Mouse (Mus musculus): ENCODE results near the gene Pik3c2a. TPM values are rescaled to one million over a fixed set of nuclear protein-coding genes. Genes with fewer than 3 reads are reported as not detected.

The Pik3c2a gene
- polyA plus RNA-seq, 1 experiment from 2014 or later = 39.7 TPM

GRCm38 (mm10) chr7:116294961-116295360 is 148.3 kb downstream of the Pik3c2a start:
- no peak overlapping the region for H3K4me3 ChIP-seq (ENCODE audit: low read length)
- WGBS = 47% methylated on average over 3 of the region's 3 CpGs
- peaks cover 13% of the 10 kb centered on the region for H3K4me1 ChIP-seq (ENCODE audit: control insufficient read depth, insufficient read depth, low read length)
- H3K36me3 ChIP-seq (ENCODE audit: control insufficient read depth, insufficient read depth, low read length) = no peaks in the 10 kb centered on the region
- no peaks in the 10 kb centered on the region for H3K9me3 ChIP-seq (ENCODE audit: control insufficient read depth, low read length)
- H3K4me2 ChIP-seq (replicated peaks; ENCODE audit: low read depth, low read length) = no peak overlapping the region
- no peak for ATAC-seq (ENCODE audit: low FRiP score, low TSS enrichment)
- H3K27ac ChIP-seq (ENCODE audit: low read depth, low read length) = no peak overlapping the region
- H3K9ac ChIP-seq (ENCODE audit: low read depth, low read length) = no peak overlapping the region
- no peaks in the 10 kb centered on the region for H3K27me3 ChIP-seq (ENCODE audit: control insufficient read depth, insufficient read depth, low read length)

DNA sequence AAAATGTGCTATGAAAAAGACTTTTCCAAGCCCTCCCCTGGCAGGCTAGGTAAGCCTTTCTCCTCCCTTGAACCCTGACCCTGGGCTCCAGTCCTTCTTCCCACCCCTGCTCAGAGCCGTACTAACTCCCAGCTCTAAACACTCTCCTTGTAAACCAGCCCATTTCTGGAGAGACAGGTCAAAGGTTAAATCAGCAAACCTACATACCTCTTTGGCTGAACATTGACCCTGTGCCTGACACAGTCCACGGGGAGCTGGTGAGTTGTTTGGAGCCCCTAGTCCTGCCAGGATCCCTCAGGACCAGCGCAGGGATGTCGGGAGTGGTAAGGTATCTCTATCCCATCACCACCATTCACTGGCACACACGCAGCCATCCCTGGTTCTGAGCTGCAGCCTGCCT is 150.9 kb downstream of the Pik3c2a start:
- Histone ChIP-seq H3K4me2 (replicated peaks; ENCODE audit: low read depth, low read length) (no peak overlapping the region), H3K27me3 (ENCODE audit: control insufficient read depth, insufficient read depth, low read length) (no peaks in the 10 kb centered on the region), H3K9ac (ENCODE audit: low read depth, low read length) (no peak overlapping the region), H3K4me1 (ENCODE audit: control insufficient read depth, insufficient read depth, low read length) (peaks cover 20% of the 10 kb centered on the region), H3K36me3 (ENCODE audit: control insufficient read depth, insufficient read depth, low read length) (no peaks in the 10 kb centered on the region), H3K27ac (ENCODE audit: low read depth, low read length) (no peak overlapping the region), H3K4me3 (ENCODE audit: low read length) (no peak overlapping the region), H3K9me3 (ENCODE audit: control insufficient read depth, low read length) (no peaks in the 10 kb centered on the region)
- 30% methylated on average over 5 of the region's 5 CpGs for WGBS
- peak; percentile 28; the same call in 1 of the 2 replicates for ATAC-seq (ENCODE audit: low FRiP score, low TSS enrichment)

- H3K36me3 ChIP-seq (ENCODE audit: control insufficient read depth, insufficient read depth, low read length) = no peaks in the 10 kb centered on the region
- 59% methylated on average over 1 of the region's 1 CpGs for WGBS
- no peak overlapping the region for H3K27ac ChIP-seq (ENCODE audit: low read depth, low read length)
- no peak for ATAC-seq (ENCODE audit: low FRiP score, low TSS enrichment)
- no peak overlapping the region for H3K4me2 ChIP-seq (replicated peaks; ENCODE audit: low read depth, low read length)
- H3K9ac ChIP-seq (ENCODE audit: low read depth, low read length) = no peak overlapping the region
- peaks cover 33% of the 10 kb centered on the region for H3K4me1 ChIP-seq (ENCODE audit: control insufficient read depth, insufficient read depth, low read length)
- no peaks in the 10 kb centered on the region for H3K9me3 ChIP-seq (ENCODE audit: control insufficient read depth, low read length)
- H3K4me3 ChIP-seq (ENCODE audit: low read length) = no peak overlapping the region
- no peaks in the 10 kb centered on the region for H3K27me3 ChIP-seq (ENCODE audit: control insufficient read depth, insufficient read depth, low read length)
These were observed 152.7 kb downstream of the Pik3c2a start for GRCm38 (mm10) chr7:116290559-116290958.

DNA sequence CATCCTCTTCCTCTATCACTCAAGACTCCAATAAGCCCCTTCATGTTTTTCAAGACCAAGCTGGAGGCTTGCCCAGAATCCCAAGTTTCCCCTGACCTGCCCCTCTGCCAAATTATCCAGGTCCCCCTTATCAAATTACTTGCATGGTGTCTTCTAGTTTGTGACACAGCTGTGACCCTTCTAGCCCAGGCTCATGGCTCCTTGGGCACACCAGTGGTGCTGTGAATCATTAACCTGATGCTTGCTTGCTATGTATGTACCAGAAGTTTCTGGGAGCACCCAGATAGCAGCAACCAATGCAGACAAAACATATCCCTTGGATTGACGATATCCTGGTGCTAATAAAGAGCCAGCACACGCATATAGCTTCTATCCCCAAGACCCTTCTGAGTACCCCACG is 154.3 kb downstream of the Pik3c2a start:
- Histone ChIP-seq H3K9ac (ENCODE audit: low read depth, low read length) (no peak overlapping the region), H3K27me3 (ENCODE audit: control insufficient read depth, insufficient read depth, low read length) (no peaks in the 10 kb centered on the region), H3K4me1 (ENCODE audit: control insufficient read depth, insufficient read depth, low read length) (peaks cover 28% of the 10 kb centered on the region), H3K4me2 (replicated peaks; ENCODE audit: low read depth, low read length) (no peak overlapping the region), H3K4me3 (ENCODE audit: low read length) (no peak overlapping the region), H3K9me3 (ENCODE audit: control insufficient read depth, low read length) (no peaks in the 10 kb centered on the region), H3K27ac (ENCODE audit: low read depth, low read length) (0 out of 2 replicates have a peak overlapping the region, but pooled peaks have one; percentile 9), H3K36me3 (ENCODE audit: control insufficient read depth, insufficient read depth, low read length) (no peaks in the 10 kb centered on the region)
- WGBS = 80% methylated on average over 3 of the region's 3 CpGs
- no peak for ATAC-seq (ENCODE audit: low FRiP score, low TSS enrichment)

DNA sequence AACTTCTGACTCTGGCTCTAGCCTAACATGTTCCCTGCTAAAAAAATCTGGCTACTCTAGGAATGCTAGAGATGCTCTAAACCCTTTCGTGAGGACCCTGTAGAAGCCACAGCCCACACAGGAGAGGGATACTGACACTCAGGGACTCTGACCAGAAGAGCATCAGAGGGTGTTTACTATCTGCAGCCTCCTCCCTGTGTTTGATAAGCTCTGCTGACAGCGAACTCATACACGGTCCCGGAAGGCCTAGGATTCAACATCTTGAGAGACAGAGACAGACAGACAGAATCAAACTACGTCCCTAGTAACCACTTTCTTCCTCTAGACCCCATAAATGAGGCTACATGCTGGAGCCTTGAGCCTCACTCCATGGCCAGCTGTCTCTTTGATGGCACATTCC is 155.3 kb downstream of the Pik3c2a start:
- no peaks in the 10 kb centered on the region for H3K9me3 ChIP-seq (ENCODE audit: control insufficient read depth, low read length)
- WGBS = 85% methylated on average over 5 of the region's 5 CpGs
- H3K4me1 ChIP-seq (ENCODE audit: control insufficient read depth, insufficient read depth, low read length) = peaks cover 29% of the 10 kb centered on the region
- no peak for ATAC-seq (ENCODE audit: low FRiP score, low TSS enrichment)
- no peak overlapping the region for H3K9ac ChIP-seq (ENCODE audit: low read depth, low read length)
- no peaks in the 10 kb centered on the region for H3K36me3 ChIP-seq (ENCODE audit: control insufficient read depth, insufficient read depth, low read length)
- H3K4me2 ChIP-seq (replicated peaks; ENCODE audit: low read depth, low read length) = no peak overlapping the region
- peak overlapping the region; percentile 21; the same call in 1 of the 2 replicates for H3K27ac ChIP-seq (ENCODE audit: low read depth, low read length)
- H3K4me3 ChIP-seq (ENCODE audit: low read length) = no peak overlapping the region
- no peaks in the 10 kb centered on the region for H3K27me3 ChIP-seq (ENCODE audit: control insufficient read depth, insufficient read depth, low read length)

Other genes starting within 250 kb of the Pik3c2a start
- 7.2 and 8.0 TPM in 2 replicates for gene Plekha7, start 135.1 kb downstream of the Pik3c2a start, polyA plus RNA-seq (2014; fragmentation: Nextera tagmentation; extraction: Ambion mirVana)
- 954 and 1,227 TPM in 2 replicates for gene Rps13, start 109.3 kb downstream of the Pik3c2a start, polyA plus RNA-seq (2014; fragmentation: Nextera tagmentation; extraction: Ambion mirVana)
- gene Nucb2, start 60.9 kb upstream of the Pik3c2a start, polyA plus RNA-seq (2014; fragmentation: Nextera tagmentation; extraction: Ambion mirVana) = 17.5 and 19.2 TPM in 2 replicates